Mouse (Mus musculus): ENCODE results near the gene Ptafr. TPM values are rescaled to one million over a fixed set of nuclear protein-coding genes. Genes with fewer than 3 reads are reported as not detected.

Ptafr gene
- polyA plus RNA-seq, 1 experiment from 2014 or later = 0.11 TPM

DNA sequence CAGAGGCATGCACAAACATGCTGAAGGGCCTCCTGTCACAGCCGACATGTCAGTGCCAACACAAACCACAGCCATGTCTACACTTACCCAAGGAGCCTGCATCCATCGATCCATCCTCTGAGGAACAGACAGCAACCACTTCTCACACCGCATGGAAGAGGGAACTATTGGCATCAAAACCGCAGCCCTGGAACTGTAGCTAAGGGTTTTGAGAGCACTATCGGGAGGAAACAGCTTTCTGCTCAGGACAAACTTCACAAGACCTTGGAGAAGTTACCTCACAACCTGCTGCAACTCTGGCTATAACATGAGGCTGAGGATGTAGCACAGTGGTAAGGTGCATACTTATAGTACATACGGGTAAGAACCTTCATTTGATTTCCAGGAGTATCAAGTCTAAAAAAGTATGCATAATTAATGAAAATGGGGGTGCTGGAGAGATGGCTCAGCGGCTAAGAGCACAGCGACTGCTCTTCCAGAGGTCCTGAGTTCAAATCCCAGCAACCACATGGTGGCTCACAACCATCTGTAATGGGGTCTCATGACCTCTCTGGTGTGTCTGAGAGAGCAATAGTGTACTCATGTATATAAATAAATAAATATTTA lies 35.8 kb upstream of the Ptafr start:
- Histone ChIP-seq H3K27ac (replicated peaks; ENCODE audit: low read depth, low read length) (no peak overlapping the region), H3K4me1 (ENCODE audit: control insufficient read depth, insufficient read depth, low read length) (peaks cover 5% of the 10 kb centered on the region; the same call in 1 of the 2 replicates), H3K27me3 (ENCODE audit: control insufficient read depth, insufficient read depth, low read length) (no peaks in the 10 kb centered on the region), H3K4me2 (ENCODE audit: low read depth, severe bottlenecking) (no peak overlapping the region), H3K36me3 (ENCODE audit: control insufficient read depth, insufficient read depth, low read length) (peaks cover 13% of the 10 kb centered on the region), H3K9ac (ENCODE audit: low read length) (no peak overlapping the region), H3K4me3 (ENCODE audit: low read depth, low read length) (no peak overlapping the region), H3K9me3 (ENCODE audit: control insufficient read depth, low read length) (no peaks in the 10 kb centered on the region)
- no peak for ATAC-seq (ENCODE audit: insufficient number of reproducible peaks, low FRiP score, low TSS enrichment, low read depth)
- WGBS = 93% methylated on average over 8 of the region's 8 CpGs
- no peak for DNase-seq (ENCODE audit: low spot score)

- DNase-seq (ENCODE audit: low spot score) = no peak
- H3K9ac ChIP-seq (ENCODE audit: low read length) = no peak overlapping the region
- peaks cover 13% of the 10 kb centered on the region for H3K36me3 ChIP-seq (ENCODE audit: control insufficient read depth, insufficient read depth, low read length)
- no peaks in the 10 kb centered on the region for H3K27me3 ChIP-seq (ENCODE audit: control insufficient read depth, insufficient read depth, low read length)
- peaks cover 5% of the 10 kb centered on the region; the same call in 1 of the 2 replicates for H3K4me1 ChIP-seq (ENCODE audit: control insufficient read depth, insufficient read depth, low read length)
- H3K27ac ChIP-seq (replicated peaks; ENCODE audit: low read depth, low read length) = no peak overlapping the region
- no peak for ATAC-seq (ENCODE audit: insufficient number of reproducible peaks, low FRiP score, low TSS enrichment, low read depth)
- no peak overlapping the region for H3K4me2 ChIP-seq (ENCODE audit: low read depth, severe bottlenecking)
- no peaks in the 10 kb centered on the region for H3K9me3 ChIP-seq (ENCODE audit: control insufficient read depth, low read length)
- WGBS = 88% methylated on average over 4 of the region's 4 CpGs
- H3K4me3 ChIP-seq (ENCODE audit: low read depth, low read length) = no peak overlapping the region
Observed at GRCm38 (mm10) chr4:132529344-132529743, 34.5 kb upstream of the Ptafr start.

GRCm38 (mm10) chr4:132530033-132530804 lies 33.6 kb upstream of the Ptafr start:
- no peak for DNase-seq (ENCODE audit: low spot score)
- H3K4me3 ChIP-seq (ENCODE audit: low read depth, low read length) = no peak overlapping the region
- H3K9me3 ChIP-seq (ENCODE audit: control insufficient read depth, low read length) = no peaks in the 10 kb centered on the region
- no peak overlapping the region for H3K9ac ChIP-seq (ENCODE audit: low read length)
- WGBS = 95% methylated on average over 20 of the region's 20 CpGs
- no peak overlapping the region for H3K27ac ChIP-seq (replicated peaks; ENCODE audit: low read depth, low read length)
- no peaks in the 10 kb centered on the region for H3K4me1 ChIP-seq (ENCODE audit: control insufficient read depth, insufficient read depth, low read length)
- H3K4me2 ChIP-seq (ENCODE audit: low read depth, severe bottlenecking) = no peak overlapping the region
- no peak for ATAC-seq (ENCODE audit: insufficient number of reproducible peaks, low FRiP score, low TSS enrichment, low read depth)
- peaks cover 13% of the 10 kb centered on the region for H3K36me3 ChIP-seq (ENCODE audit: control insufficient read depth, insufficient read depth, low read length)
- no peaks in the 10 kb centered on the region for H3K27me3 ChIP-seq (ENCODE audit: control insufficient read depth, insufficient read depth, low read length)

DNA sequence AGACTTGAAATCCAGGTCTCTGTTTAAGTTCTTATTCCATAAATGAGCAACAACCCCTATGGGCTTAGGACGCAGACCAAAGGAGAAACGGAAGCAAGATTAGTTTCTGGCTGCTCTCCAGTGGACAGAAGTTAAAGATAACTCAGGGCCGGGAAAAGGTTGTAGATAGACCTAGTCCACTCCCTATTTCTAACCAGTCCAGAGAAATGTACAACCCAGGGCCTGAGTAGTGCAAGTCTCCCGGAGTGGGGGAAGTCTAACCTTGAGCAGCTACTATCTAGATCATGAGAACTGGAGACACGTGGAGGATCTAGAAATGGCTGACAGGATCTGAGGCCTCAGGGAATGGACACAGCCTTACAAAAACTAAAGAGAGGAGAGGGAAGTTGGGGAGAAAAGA lies 31.4 kb upstream of the Ptafr start:
- Histone ChIP-seq H3K27ac (replicated peaks; ENCODE audit: low read depth, low read length) (peak overlapping the region; percentile 82), H3K36me3 (ENCODE audit: control insufficient read depth, insufficient read depth, low read length) (peaks cover 13% of the 10 kb centered on the region), H3K9ac (ENCODE audit: low read length) (peak overlapping the region; percentile 97), H3K27me3 (ENCODE audit: control insufficient read depth, insufficient read depth, low read length) (no peaks in the 10 kb centered on the region), H3K4me3 (ENCODE audit: low read depth, low read length) (peak overlapping the region; percentile 83), H3K9me3 (ENCODE audit: control insufficient read depth, low read length) (no peaks in the 10 kb centered on the region), H3K4me1 (ENCODE audit: control insufficient read depth, insufficient read depth, low read length) (peaks cover 4% of the 10 kb centered on the region; the same call in 1 of the 2 replicates), H3K4me2 (ENCODE audit: low read depth, severe bottlenecking) (peak overlapping the region; percentile 92)
- no peak for ATAC-seq (ENCODE audit: insufficient number of reproducible peaks, low FRiP score, low TSS enrichment, low read depth)
- no peak for DNase-seq (ENCODE audit: low spot score)
- WGBS = 42% methylated on average over 5 of the region's 5 CpGs

DNA sequence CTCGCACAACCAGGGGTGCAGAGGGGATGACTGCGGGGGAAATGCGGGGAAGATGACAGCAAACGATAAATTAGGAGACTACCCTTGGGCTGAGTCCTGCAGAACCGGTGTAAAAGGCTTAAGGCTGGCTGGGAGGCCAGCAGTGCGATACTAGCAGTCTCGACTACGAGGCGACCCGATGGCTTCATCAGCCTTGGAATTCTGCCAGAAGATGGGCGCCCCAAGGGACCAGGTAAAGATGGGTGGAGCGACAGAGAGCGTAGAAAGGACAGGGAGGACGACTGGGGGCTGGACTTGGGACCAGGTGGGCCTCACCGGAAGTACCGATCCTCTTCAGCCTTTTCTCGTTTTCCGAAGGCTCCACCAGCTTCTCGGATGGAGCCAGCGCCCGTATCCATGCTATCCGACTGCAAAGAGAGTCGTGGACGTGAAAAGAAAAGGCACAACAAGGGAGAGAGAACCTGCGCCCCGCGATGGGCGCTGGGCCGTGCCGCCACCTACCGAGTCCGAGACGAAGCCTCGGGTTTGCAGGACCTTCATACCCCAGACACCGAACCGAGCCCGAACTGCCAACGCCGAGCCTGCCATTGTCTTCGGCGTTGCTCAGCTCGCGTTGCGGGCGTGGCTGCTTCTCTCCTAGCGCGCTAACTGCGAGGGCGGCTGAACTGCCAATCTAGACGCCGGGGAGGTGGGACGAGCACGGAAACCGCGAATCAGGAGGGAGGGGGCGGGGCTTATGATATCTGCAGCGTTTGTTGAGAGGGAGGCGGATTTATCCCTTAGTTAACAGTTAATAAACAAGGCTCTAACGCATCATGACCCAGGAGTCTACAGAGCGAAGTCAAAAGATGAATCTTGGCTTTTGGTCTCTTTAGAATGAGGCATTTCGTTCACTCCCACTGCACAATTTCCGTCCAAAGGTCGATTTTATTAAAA lies 30.6 kb upstream of the Ptafr start, which contains the start of gene Atpif1:
Gene Atpif1 (minus strand): TSS at position 679 of the 936 bp plus-strand sequence.
- peak within 1 kb of the TSS; percentile 82 for H3K27ac ChIP-seq (replicated peaks; ENCODE audit: low read depth, low read length)
- WGBS = under 1% methylated on average over 63 of the region's 63 CpGs
- H3K9ac ChIP-seq (ENCODE audit: low read length) = peak within 1 kb of the TSS; percentile 97
- ATAC-seq (ENCODE audit: insufficient number of reproducible peaks, low FRiP score, low TSS enrichment, low read depth) = peak; percentile 85
- H3K4me3 ChIP-seq (ENCODE audit: low read depth, low read length) = peak within 1 kb of the TSS; percentile 83
- H3K4me1 ChIP-seq (ENCODE audit: control insufficient read depth, insufficient read depth, low read length) = peaks cover 4% of the 10 kb centered on the region; the same call in 1 of the 2 replicates
- DNase-seq (ENCODE audit: low spot score) = peak; percentile 93
- peaks cover 13% of the 10 kb centered on the region for H3K36me3 ChIP-seq (ENCODE audit: control insufficient read depth, insufficient read depth, low read length)
- H3K9me3 ChIP-seq (ENCODE audit: control insufficient read depth, low read length) = no peaks in the 10 kb centered on the region
- H3K27me3 ChIP-seq (ENCODE audit: control insufficient read depth, insufficient read depth, low read length) = no peaks in the 10 kb centered on the region
- peak within 1 kb of the TSS; percentile 92 for H3K4me2 ChIP-seq (ENCODE audit: low read depth, severe bottlenecking)

DNA sequence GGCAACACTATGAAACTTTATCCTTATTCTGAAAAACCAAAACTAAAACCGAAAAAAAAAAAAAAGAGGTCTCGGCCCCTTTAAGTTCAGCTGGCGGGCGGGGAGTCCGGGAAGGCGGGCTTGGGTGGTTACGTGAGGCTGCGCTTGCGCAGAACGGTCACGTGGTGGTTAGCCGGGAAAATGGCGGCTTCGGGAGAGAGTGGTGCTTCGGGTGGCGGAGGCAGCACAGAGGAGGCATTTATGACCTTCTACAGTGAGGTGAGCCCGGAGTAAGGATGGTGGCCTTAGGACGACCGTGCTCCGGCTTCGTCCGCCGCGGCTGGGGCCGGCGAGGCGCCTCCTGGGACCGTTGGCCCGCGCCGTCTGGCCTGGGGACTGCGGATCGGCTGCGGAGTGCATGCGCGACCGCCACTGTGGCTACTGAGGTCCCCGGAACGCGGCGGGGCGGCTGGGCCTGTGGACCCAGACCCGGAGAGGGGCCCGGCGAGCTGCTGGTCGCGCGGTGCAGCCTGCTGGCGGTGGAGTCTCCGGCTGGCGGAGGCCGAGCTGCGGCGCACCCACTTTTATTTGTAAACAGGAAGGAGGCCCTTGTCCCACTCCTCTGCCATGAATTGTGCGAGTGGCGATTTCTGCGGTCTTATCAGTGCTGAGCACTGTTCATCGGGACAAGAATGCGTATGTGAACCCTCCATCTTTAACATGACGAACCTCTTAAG lies 28.3 kb upstream of the Ptafr start, which contains the start of gene Dnajc8:
Gene Dnajc8 (plus strand): TSS at position 145 of the 716 bp plus-strand sequence.
- Histone ChIP-seq H3K4me1 (ENCODE audit: control insufficient read depth, insufficient read depth, low read length) (peaks cover 4% of the 10 kb centered on the region; the same call in 1 of the 2 replicates), H3K9ac (ENCODE audit: low read length) (peak within 1 kb of the TSS; percentile 86), H3K9me3 (ENCODE audit: control insufficient read depth, low read length) (no peaks in the 10 kb centered on the region), H3K27me3 (ENCODE audit: control insufficient read depth, insufficient read depth, low read length) (no peaks in the 10 kb centered on the region), H3K4me3 (ENCODE audit: low read depth, low read length) (peak within 1 kb of the TSS; percentile 91), H3K27ac (replicated peaks; ENCODE audit: low read depth, low read length) (0 out of 2 replicates have a peak within 1 kb of the TSS, but pooled peaks have one; percentile 63), H3K36me3 (ENCODE audit: control insufficient read depth, insufficient read depth, low read length) (peaks cover 7% of the 10 kb centered on the region), H3K4me2 (ENCODE audit: low read depth, severe bottlenecking) (peak within 1 kb of the TSS; percentile 82)
- ATAC-seq (ENCODE audit: insufficient number of reproducible peaks, low FRiP score, low TSS enrichment, low read depth) (peak; percentile 64; the same call in 1 of the 2 replicates), DNase-seq (ENCODE audit: low spot score) (peak; percentile 93)
- under 1% methylated on average over 60 of the region's 60 CpGs for WGBS

DNA sequence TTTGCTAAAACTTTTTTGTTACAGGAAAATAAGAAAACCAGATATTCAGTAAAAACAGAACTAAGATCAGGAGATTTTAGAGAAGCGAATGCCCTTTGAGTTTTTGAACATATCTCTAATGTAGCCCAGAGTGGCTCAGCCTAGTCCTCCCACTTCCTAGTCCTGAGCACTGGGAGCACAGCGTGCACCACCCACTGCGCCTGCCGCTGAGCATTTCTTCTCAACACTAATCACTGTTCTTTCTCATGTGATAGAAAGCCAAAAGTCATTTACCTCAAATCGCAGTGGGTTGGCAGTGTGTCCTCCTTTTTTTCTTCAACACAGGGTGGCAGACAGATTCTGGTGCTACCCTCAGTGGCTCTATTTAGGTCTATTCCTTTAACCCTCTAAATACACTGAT lies 24.4 kb upstream of the Ptafr start:
- Histone ChIP-seq H3K4me1 (ENCODE audit: control insufficient read depth, insufficient read depth, low read length) (peaks cover 4% of the 10 kb centered on the region; the same call in 1 of the 2 replicates), H3K4me3 (ENCODE audit: low read depth, low read length) (no peak overlapping the region), H3K36me3 (ENCODE audit: control insufficient read depth, insufficient read depth, low read length) (peaks cover 12% of the 10 kb centered on the region), H3K27me3 (ENCODE audit: control insufficient read depth, insufficient read depth, low read length) (no peaks in the 10 kb centered on the region), H3K9ac (ENCODE audit: low read length) (no peak overlapping the region), H3K27ac (replicated peaks; ENCODE audit: low read depth, low read length) (no peak overlapping the region), H3K4me2 (ENCODE audit: low read depth, severe bottlenecking) (no peak overlapping the region), H3K9me3 (ENCODE audit: control insufficient read depth, low read length) (no peaks in the 10 kb centered on the region)
- ATAC-seq (ENCODE audit: insufficient number of reproducible peaks, low FRiP score, low TSS enrichment, low read depth) (no peak), DNase-seq (ENCODE audit: low spot score) (no peak)
- 94% methylated on average over 5 of the region's 5 CpGs for WGBS

Measured in limb, embryonic 11.5 days (tissue).